Mouse (Mus musculus) gastrocnemius, adult 8-10 months (tissue): ENCODE results near the gene Rex1bd. TPM values are rescaled to one million over a fixed set of nuclear protein-coding genes. Genes with fewer than 3 reads are reported as not detected.

Experiments
- total RNA-seq, 4 experiments: library from RNA; stranded (reverse); gene quantifications; 2 replicates each; pipeline ENCODE4 v1.2.4; 2022

Rex1bd gene
- total RNA-seq, 4 experiments from 2014 or later: 175 to 196 (median 181) TPM

Other genes starting within 250 kb of the Rex1bd start
- 1 to 10 TPM; 3.1 to 4.4 (median 3.2) TPM for gene Homer3, start 223.9 kb downstream of the Rex1bd start, total RNA-seq
- 10 to 100 TPM; 25.8 to 35.3 (median 33.9) TPM for gene Ddx49, start 204.3 kb downstream of the Rex1bd start, total RNA-seq
- gene Cope, start 204.2 kb downstream of the Rex1bd start, total RNA-seq: 100 to 1,000 TPM; 112 to 126 (median 121) TPM
- gene Cers1, start 191.0 kb downstream of the Rex1bd start, total RNA-seq: 10 to 100 TPM; 16.5 to 25.1 (median 20.2) TPM
- 1 to 10 TPM in 1 of 4 experiments, under 1 TPM in 1, not detected in 2; 0.75 to 2.7 TPM for gene Gdf1, start 176.9 kb downstream of the Rex1bd start, total RNA-seq
- gene Upf1, start 153.5 kb downstream of the Rex1bd start, total RNA-seq: 10 to 100 TPM; 29.7 to 32.7 (median 30.8) TPM
- 10 to 100 TPM in 2 of 4 experiments, 1 to 10 TPM in 2; 2.7 to 16.7 (median 8.4) TPM for gene Comp, start 133.2 kb downstream of the Rex1bd start, total RNA-seq
- 10 to 100 TPM in 1 of 4 experiments, 1 to 10 TPM in 3; 7.1 to 15.3 (median 7.6) TPM for gene Crtc1, start 67.2 kb downstream of the Rex1bd start, total RNA-seq
- gene Klhl26, start 29.8 kb downstream of the Rex1bd start, total RNA-seq: 1 to 10 TPM; 6.6 to 9.7 (median 7.5) TPM
- gene Tmem59l, start 19.4 kb downstream of the Rex1bd start, total RNA-seq: not detected
- 1 to 10 TPM; 1.1 to 2.5 (median 2.3) TPM for gene Crlf1, start 13.6 kb downstream of the Rex1bd start, total RNA-seq
- gene Uba52, start 4.0 kb upstream of the Rex1bd start, total RNA-seq: 100 to 1,000 TPM; 794 to 918 (median 839) TPM
- 100 to 1,000 TPM; 113 to 123 (median 120) TPM for gene Fkbp8, start 21.0 kb upstream of the Rex1bd start, total RNA-seq
- gene Kxd1, start 21.2 kb upstream of the Rex1bd start, total RNA-seq: 10 to 100 TPM; 68.3 to 80.8 (median 76.7) TPM
- gene Ell, start 32.7 kb upstream of the Rex1bd start, total RNA-seq: 10 to 100 TPM; 11.9 to 14.7 (median 12.3) TPM
- gene Isyna1, start 87.6 kb upstream of the Rex1bd start, total RNA-seq: 1 to 10 TPM; 1.9 to 3.4 (median 2.4) TPM
- gene Ssbp4, start 102.1 kb upstream of the Rex1bd start, total RNA-seq: 10 to 100 TPM in 3 of 4 experiments, 1 to 10 TPM in 1; 8.5 to 19.2 (median 10.4) TPM
- under 1 TPM in 3 of 4 experiments, not detected in 1; 0.17 to 0.49 (median 0.22) TPM for gene Lrrc25, start 109.4 kb upstream of the Rex1bd start, total RNA-seq
- gene Gdf15, start 125.7 kb upstream of the Rex1bd start, total RNA-seq: under 1 TPM in 1 of 4 experiments, not detected in 3; 0.24 TPM
- 10 to 100 TPM; 13.6 to 19.0 (median 15.7) TPM for gene Pgpep1, start 153.6 kb upstream of the Rex1bd start, total RNA-seq
- 10 to 100 TPM; 64.4 to 75.4 (median 70.3) TPM for gene Lsm4, start 166.5 kb upstream of the Rex1bd start, total RNA-seq
- 10 to 100 TPM; 31.9 to 42.0 (median 38.3) TPM for gene Jund, start 192.2 kb upstream of the Rex1bd start, total RNA-seq
- not detected for gene Iqcn, start 196.7 kb upstream of the Rex1bd start, total RNA-seq
- not detected for gene Gm3336, start 211.8 kb upstream of the Rex1bd start, total RNA-seq
- 1 to 10 TPM in 2 of 4 experiments, under 1 TPM in 2; 0.65 to 2.3 (median 1.1) TPM for gene Pde4c, start 217.0 kb upstream of the Rex1bd start, total RNA-seq
- 10 to 100 TPM; 28.5 to 34.0 (median 32.3) TPM for gene Rab3a, start 247.9 kb upstream of the Rex1bd start, total RNA-seq